Mouse (Mus musculus): ENCODE results near the gene S1pr2.

- TF ChIP-seq POLR2A (IDR thresholded peaks at IDR 0.05; ENCODE audit: borderline replicate concordance, extremely low read depth, low read depth, low read length) (no peak), CTCF (IDR thresholded peaks at IDR 0.05; ENCODE audit: insufficient read depth, low read length) (no peak)
Observed at GRCm38 (mm10) chr9:21021363-21021762, 44.8 kb upstream of the S1pr2 start.
